Mouse (Mus musculus): ENCODE data around the gene Col25a1.
A peak's percentile ranks its signal among the peaks of the same experiment; 100 is the strongest.

Col25a1 gene

DNA sequence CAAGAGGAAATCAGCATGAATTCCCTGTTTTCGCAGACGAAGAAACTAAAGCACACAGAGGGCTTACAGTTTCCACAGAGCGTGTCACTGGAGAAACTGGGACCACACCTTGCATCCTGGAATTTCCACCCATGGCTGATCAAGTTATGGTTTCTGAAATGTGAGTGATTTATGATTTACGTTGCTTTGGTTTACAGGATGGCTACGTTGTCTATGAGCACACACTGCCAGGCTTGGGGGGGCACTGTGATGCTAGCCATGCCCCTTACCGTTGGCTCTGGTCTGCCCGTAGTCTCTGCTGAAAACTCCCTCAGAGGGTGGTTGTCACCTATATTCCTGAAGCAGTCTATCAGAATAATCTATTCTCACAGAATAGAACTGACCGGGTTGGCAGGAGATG is at the start of gene Col25a1:
Gene Col25a1, plus strand, starts transcription at position 301 of the 400 bp plus-strand sequence.
- no peak for DNase-seq

DNA sequence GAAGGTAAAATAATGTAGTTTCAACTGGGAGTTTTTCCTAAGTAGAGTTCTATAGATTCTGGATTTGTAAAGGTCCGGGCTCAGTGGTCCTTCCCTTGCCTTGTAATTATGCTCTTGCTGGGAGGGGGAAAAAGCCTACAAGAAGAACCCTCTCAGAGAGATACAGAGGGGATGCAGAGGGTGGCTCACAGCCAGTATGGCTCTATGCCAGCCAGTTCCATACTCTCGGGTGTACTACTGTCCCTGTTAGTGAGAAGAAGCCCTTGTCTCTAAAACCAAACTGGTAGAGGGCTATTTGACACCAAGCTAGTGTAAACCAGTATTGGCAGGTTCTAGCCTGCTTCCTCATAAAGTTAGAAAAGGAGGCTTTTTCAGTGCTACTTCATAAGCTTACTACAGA is 48.0 kb upstream of the Col25a1 start:
- DNase-seq = no peak

DNA sequence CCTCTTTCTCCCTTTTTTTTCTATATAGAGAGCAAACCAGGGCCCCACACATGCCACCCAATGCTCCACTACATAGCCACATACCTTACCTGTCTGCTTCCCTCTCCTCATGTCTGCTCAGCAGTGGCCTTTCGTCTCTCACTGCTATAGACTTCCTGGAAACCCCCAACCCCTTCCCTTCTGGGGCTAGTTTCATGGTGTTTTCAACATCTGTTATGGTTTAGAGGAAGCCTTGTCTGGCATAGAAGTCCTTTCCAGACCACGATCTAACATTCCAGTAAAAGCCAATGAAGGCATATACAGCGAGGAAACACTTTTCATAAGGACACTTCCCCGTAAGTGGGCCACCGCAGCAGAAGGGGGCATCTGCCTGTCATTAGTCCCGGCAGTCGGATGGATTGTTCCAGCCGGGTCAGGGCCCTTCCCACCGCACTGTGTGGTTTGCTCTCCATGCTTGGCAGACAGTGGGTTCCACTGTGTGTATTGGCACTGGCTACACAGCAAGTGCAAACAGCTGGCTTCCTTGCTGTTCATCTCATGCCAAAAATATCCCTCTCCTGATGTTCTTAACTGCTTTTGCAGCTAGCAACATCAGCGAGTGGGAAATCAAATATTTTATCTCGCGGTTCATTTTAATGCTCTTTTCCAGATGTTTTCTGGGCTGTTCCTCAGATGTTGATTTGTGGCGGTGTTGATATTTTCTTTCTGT is 44.8 kb upstream of the Col25a1 start:
- DNase-seq = peak; percentile 80

DNA sequence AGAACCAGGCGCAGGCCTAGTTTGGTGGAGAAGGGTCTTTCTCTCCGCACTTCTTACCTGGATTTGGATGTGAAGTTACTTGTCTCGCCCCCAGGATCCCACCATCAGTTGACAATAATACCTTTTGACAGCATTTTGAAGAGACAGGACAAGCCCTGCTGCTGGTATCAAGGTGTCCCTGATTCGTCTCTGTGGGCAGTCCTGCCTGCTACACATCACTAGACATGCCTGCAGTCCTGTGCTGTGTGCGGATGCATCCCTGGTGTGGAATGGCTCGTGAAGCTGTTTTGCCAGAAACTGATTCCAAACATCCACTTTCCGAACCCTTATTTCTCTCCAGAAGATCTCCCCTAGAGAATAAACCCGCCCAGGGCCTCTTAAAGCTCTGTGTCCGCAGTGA is 43.8 kb upstream of the Col25a1 start:
- no peak for DNase-seq

DNA sequence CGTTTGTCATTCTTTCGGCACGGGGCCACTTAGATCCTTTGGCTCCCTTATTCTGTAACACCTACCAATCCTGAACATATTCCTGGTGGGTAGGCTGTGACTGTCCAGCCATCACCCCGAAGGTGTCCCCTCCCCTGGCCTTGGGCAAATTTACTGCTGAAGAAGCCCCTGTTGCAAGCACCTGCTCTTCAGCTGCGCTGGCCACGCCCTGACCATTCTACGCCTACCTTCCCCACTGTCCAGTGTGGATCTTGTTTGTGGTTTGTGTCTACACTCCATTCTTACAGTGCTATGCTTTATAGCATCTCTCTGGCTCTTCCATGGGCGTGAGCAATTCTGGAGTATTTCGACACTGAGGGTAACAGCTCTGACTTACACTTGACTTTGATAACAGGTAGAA is 42.6 kb upstream of the Col25a1 start:
- DNase-seq = no peak

DNA sequence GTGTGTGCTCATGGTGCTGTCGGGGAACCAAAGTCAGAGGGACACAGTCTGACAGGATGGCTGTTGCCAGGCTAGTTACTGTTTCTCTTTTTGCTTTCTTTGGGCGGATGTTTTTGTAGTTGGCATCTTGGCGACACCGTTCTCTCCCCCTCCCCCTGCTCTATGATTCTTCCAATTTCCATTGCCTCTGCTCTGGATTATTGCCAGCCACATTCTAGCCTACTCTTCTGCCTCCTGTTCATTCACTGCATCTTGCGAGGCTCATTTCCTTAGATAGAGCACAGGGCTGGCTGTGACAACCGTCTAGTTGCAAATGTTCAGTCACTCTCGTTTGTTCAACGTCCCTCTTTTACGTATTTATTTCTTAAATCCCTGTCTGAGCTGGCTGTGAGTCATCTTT is 40.8 kb upstream of the Col25a1 start:
- DNase-seq = no peak

DNA sequence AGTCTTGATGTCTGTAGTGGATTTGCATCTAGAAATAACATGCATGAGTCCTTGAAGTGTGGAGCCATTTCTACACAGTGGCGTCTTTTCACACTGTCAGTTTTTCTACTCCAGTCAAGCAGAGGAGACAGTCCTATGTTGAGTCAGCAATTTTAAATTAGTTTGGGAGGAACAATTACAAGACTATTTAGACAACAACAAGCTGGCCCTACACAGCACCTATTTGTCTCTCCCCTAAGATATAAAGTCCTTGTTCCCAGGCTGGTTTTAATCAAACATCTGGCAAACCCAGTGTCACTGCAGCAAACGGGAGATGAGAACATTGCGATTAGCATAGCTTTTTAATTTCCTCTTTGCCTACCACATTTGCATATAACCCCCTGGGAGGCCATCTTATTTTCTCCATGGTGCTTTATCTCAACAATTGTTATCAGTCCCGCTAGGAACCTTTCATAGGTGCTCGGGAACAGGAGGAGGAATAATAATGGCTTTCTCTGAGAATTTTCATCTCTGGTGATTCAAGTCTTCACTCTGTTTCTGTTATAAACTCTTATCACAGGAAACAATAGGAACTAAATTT is 37.1 kb upstream of the Col25a1 start:
- no peak for DNase-seq

DNA sequence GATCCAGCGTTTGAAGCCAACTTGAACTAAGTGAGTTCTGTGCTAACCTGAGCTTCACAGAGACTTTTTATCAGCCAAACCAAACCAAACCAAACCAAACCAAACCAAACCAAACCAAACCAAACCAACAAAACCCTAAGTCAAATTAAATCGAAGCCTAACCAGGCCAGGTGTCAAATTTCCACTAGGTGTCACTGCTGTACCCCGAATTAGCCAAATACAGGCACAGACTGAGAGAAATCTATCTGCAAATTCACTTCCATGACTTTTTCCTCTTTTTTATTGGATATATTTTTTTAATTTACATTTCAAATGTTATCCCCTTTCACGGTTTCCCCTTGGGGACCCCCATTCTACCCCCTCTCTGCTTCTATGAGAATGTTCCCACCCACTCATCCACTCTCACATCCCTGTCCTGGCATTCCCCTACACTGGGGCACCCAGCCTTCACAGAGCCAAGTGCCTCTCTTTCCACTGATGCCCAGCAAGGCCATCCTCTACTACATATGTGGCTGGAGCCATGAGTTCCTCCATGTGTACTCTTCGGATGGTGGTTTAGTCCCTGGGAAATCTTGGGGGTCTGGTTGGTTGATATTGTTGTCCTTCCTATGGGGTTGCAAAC is 36.0 kb upstream of the Col25a1 start:
- peak; percentile 64 for DNase-seq

DNA sequence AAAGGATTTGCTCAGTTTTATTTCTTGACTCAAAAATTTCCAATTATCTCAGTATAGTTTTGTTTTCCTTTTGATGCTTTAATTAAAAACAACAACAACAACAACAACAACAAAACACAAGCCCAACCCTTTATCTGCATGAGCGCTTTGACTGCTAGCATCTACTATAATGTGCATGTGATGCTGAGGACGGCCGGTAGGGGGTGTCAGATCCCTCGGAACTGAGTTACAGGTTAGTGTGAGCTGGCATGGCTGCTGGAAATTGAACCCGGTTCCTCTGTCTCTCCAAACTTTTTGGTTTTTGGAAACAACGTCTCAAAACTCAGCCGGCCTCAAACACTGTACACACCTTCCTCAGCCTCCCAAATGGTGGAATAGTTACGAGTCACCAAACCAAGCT is 27.8 kb upstream of the Col25a1 start:
- DNase-seq = peak; percentile 50

DNA sequence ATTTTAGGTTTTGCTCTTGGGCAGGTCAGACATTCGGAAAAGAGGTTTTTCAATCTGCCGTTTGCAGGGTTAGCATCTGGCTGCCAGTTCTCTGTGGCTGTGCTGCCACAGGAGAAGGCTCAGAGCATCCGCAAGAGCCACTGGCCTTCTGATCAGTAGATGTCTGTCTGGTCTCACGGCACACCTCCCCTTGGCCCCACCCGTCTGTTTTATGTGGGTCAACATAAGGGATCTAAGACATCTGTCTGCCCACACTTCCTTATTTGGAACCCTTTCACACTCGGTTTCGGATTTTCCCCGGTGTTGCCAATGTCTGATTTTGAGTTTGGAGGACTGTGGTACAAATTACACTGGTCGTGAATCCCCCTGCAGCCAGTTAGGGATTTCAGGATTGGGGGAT is 26.8 kb upstream of the Col25a1 start:
- peak; percentile 13 for DNase-seq

DNA sequence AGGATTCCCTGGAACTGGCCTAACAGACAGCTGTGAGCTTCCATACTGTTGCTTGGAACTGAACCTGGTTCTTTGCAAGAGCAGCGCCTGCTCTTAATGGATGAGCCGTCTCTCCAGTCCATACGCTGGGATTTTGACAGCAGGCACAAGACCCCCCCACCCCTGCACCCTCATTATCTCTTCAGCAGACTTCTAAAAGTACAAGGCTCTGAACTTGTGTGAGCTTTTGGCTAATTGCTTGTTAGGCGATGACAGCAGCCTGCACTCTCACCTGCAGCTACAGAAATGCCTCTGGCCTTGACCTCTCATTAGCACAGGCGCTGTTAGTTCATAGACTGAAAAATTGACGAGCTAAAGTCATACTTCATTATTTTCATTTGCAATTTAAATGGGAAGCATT is 14.4 kb upstream of the Col25a1 start:
- no peak for DNase-seq

DNA sequence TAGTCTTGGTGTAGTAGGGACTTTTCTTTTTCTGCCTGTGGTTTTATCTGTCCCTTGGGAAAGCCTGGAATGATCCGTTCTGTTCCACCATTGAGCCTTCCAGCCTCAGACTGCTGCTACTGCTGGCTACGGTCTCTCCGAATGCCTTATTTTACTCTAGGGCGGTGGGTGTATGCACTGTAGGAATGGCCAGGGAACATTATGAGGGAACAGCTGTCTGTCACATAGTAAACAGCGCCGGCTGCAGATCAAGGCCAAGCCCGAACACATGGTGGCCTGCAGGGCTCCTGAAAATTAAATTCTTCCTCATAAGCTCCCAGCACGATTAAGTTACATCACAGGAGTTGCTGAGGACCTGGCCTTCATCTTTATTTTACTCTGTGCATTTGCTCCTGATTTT is 3.5 kb upstream of the Col25a1 start:
- DNase-seq = no peak

DNA sequence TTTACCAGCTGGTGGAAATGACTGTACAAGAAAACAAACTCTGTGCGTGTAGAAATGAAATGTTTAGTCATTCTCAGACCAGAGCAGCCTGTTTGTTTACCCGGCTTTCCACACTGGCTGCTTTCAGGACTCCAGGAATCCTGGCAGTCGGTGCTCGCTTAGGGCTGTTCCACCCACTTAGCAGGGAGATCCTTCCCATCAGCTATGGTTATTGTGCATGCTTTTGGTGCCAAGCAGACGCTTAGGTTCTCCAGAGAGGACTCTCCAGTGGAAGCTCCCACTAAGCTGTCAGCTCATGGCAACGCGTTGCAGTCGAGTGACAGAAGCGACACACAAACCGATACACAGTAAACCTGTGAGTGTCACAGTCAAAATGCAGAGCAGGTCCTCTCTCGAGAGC is 2.7 kb upstream of the Col25a1 start:
- no peak for DNase-seq

DNA sequence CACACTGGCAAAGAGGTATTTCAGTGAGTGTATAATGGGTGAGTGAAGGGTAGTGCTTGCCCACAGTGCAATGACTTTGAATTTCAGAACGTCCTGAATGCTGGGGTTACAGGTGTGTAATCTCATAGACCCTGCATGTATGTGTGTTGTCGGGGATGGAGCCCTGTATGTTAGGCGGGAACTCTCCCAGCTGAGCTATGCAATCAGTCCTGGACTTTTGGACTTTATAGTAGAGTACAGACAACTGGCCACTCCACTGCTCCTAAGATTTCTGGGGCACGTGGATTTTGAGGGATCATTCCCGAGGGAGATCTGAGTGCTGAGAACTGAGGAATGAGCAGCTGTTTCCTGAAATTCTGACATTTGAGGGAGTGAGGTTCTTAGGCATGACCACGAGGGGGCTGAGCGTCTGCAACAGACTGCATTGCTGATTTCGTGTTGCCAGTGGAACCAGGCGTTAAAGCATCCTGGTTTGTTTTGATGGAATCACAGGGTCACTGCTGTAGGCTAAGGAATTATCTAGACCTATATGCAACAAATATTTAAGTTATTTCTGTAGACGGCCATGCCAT is 1.6 kb upstream of the Col25a1 start:
- no peak for DNase-seq

DNA sequence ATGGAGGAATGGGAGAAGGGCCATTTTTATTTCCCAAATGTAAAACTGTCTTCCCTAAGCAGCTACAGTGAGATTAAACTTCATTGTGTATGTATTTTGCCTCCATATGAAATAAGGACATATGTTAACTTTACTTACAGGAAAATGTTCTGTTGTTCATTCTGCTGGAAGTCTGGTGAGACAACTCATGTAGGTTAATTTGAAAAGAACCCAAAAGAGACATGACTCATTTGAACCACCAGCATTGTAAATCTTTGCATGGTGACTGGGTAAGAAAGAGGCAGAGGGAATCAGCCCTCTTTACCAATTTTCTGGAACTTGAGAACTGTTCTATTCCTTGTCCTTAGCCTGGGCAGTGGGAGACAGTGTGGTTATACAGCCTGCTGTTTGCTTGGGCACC is 5.9 kb downstream of the Col25a1 start:
- DNase-seq = no peak

DNA sequence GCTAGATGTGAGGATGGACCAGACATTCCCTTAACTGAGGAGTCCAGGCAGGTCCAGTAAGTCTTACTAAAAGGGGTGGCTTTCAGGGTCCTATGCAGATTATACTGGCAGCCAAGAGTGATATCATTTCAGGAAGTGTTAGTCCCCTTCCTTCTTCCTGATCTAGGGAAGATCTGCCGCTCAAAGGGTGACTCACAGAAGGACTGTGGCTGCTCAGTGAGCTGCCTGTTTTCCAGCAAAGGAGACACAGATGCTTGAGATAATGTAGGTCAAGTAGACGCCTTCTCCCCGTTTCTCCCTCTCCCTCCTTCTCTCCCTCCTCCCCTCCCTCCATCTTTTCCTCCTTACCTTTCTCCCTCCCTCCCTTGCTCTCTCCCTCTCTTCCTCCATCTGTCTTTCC is 6.3 kb downstream of the Col25a1 start:
- no peak for DNase-seq

DNA sequence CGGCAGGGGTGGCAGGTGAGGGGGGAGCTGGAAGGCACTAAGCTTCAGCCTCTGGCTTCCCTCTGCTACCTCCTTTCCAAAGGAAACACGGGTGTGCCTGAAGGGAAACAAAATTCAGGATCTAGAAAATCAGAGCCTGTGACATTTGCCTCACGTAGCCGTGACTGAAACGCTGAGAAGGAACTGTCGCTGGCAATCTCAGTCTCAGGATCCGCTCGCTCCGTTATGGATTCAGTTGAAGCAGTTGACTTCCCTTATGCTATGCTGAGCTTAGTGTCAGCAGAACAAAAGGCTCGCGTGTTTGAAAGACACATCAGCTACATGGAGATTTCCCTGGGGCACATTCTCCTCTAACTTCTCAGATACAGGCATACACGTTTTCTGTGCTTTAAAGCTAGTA is 14.6 kb downstream of the Col25a1 start:
- no peak for DNase-seq

DNA sequence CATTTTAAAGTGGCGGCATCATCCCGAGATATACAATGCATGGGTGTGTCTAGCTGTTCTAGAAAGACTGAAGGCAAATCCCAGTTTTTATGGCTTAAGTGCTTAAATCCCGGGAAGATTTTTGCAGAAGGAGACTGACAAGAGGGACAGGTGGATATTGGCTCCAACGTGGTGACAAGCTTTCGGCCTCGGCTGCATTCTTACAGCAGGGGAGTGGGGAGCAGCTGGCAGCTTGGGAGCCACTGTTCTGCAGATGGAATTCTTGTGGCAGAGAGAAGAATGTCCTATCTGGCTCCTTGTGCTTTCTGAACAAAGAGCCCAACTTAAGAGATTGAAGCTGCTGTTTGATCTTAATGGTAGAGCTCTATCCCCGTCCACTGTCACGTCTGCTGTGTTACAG is 16.5 kb downstream of the Col25a1 start:
- DNase-seq = no peak

DNA sequence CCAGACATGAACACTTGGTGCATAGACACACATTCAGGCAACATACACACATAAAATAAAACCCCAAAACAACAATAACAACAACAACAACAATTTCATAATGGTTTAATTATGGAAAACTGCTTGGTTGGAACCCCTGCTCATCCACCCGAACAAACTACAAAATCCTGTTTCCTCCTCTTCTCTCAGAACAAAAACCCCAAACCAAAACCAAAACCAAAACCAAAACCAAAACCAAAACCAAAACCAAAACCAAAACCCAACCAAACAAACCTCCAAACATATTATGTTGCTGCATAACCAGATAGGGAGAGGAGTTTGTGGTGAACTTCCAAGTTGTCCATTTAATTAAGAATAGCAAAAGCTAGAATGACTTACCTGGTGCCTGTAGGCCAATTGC is 17.9 kb downstream of the Col25a1 start:
- no peak for DNase-seq

DNA sequence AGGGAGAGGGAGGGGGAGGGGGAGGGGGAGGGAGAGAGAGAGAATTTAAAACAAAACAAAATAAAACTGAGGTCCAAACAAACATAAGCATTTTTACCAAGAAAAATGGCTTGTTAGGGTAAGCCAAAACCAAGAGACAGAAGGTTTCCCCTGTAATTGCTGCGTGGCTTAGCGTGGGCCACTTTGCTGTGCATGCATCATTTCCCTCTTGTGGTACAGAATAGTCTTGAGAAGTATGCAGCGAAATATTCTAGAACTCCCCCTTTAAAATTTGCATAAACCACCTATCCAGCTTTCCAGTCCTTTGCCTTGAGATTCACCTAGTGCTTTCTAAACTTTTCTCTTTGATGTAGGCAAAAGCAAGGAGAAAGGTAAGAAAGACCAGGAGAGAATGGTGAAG is 21.8 kb downstream of the Col25a1 start:
- no peak for DNase-seq

DNA sequence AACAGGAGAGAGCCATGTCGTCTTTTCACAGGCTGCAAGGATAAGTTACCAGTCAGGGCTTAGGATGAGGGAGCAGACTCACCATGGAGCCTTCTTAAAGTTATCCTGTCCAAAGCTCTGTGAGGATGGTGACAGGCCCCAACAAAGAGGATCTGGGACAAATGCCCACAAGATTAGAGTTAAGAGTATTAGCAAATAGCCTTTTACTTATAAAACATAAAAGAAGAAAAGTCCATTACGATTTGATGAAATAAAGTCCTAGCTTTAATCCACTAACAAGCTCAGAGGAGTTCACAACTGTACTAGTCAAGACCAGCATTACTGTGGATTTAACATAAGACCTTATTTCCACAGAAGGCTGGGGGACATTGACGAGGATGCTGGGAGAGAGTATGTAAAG is 26.2 kb downstream of the Col25a1 start:
- DNase-seq = no peak

DNA sequence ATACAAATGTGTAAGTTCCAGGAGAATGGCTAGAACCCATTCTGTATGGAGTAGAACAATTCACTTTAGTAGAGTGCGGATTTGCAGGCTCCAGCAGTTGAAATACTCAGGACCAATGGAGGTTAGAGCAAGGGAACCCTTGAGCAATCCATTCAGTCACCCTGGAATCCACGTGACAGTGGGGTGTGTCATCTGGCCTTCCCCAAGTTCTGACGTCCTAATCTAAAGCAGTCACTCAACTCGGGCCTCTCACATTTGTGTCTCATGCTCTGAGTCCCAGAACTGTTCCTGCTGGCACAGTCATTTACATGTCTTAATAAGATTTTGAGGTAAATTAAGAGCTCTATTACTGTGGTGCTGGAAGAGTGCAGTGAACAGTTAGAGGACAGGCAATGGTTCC is 28.6 kb downstream of the Col25a1 start:
- DNase-seq = no peak

DNA sequence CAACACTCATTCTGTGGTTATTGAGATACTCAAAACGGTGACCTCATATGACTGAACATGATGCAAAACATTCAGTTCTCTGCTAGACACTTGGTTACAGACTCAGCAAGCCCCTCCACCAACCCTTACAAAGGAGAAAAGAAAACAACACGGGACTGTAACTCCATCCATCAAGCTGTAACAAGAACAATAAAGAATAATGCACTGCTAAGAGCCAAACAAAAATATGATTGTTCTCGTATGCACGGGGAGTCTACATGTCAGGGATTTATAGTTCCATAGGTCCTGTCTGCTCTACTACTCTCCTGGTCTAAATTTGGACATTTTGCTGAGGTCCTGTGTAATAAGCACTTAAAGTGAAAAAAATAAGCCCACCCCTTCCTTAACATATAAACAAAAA is 29.6 kb downstream of the Col25a1 start:
- DNase-seq = no peak

DNA sequence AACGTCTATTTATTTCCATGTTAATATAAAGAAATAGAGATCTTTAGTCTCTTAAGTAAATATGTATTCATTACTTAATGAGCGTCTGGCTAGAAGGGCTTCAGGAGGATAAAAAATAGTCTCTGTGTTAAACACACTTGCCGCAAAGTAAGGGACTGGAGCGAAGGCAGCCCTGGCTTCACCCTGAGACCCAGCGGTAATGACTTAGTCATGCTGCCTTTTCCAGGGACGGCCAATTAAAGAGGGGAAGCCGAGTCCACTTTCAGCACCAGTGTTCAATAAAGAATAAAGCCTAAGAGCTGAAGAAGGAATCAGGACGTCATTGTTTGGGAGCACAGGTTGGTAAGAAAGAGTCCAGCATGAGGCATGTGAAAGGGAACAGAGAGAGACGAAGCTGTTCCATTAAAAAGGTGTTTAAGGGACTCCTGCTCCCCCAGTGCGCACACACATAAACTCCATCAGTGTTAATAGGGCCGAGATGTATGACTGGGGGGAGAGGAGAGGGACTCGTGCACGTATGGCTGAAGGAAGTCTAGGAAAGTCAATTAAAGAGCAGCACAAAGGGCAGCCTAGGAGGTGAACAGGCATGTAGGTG is 30.1 kb downstream of the Col25a1 start:
- DNase-seq = no peak

Measured in lung, postnatal 36 days (tissue).